2 mouse cellular contexts compared by ENCODE assay signal in the genomic region with DNA sequence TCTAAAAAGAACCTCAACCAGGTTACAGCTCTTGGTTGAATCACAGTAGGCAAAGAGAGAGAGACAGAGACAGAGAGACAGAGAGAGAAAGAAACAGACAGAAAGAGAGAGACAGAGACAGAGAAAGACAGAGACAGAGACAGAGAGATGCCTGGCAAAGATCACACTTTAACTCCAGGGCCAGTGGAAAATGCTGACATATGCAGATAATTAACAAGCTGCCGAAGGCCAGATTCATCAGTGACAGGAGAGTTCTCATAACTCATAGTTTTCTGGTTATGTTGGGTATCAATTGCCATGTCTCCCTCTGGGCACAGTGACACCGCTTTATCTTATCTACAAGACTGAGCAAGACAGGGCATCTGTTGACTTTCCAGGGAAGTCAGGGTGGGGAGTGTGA.
A peak's percentile ranks its signal among the peaks of the same experiment; 100 is the strongest.
TF ChIP-seq lines count a peak whose summit lies in the region.

No protein-coding gene starts in this region.

TF ChIP-seq in CH12.LX, 34 proteins besides CTCF, POLR2A, EP300 and RAD21 (continued from another document):
- TF ChIP-seq MAFK (IDR thresholded peaks at IDR 0.05; ENCODE audit: insufficient replicate concordance, low read length), result peak; percentile 92
- TF ChIP-seq UBTF (IDR thresholded peaks at IDR 0.05; ENCODE audit: low read depth, low read length), result no peak

TF ChIP-seq in ES-E14, 5 proteins besides CTCF, POLR2A, EP300 and RAD21:
- no peak for TF ChIP-seq HCFC1 (IDR thresholded peaks at IDR 0.05; ENCODE audit: borderline replicate concordance, insufficient read depth, low read length)
- TF ChIP-seq MAFK (IDR thresholded peaks at IDR 0.05; ENCODE audit: insufficient read depth, low read depth, low read length), result peak; percentile 74
